Mouse (Mus musculus) forebrain, embryonic 12.5 days (tissue): Measurements from ENCODE around the gene Stat1. TPM values are rescaled to one million over a fixed set of nuclear protein-coding genes. Genes with fewer than 3 reads are reported as not detected.

Source experiments
- ATAC-seq: fragments of 200-750 bp; cut with Nextera tagmentation; 2 replicates; pipeline ENCODE4 v1.8.0; 2017; ENCODE audit warnings: moderate TSS enrichment; ENCODE audit not compliant: low FRiP score
- H3K27ac ChIP-seq: fragments of 300-500 bp; sonication (generic); 2 replicates; pipeline ENCODE4 v1.5.1; 2016; ENCODE audit warnings: mild to moderate bottlenecking
- H3K27me3 ChIP-seq: fragments of 300-500 bp; sonication (generic); 2 replicates; pipeline ENCODE4 v1.6.1; 2016; ENCODE audit warnings: mild to moderate bottlenecking
- H3K36me3 ChIP-seq: fragments of 300-500 bp; sonication (generic); replicated peaks from 2 replicates; pipeline ENCODE4 v1.6.1; 2016; ENCODE audit warnings: mild to moderate bottlenecking
- H3K4me1 ChIP-seq: fragments of 300-500 bp; sonication (generic); 2 replicates; pipeline ENCODE4 v1.6.1; 2016
- H3K4me2 ChIP-seq: fragments of 300-500 bp; sonication (generic); 2 replicates; pipeline ENCODE4 v1.6.1; 2016; ENCODE audit warnings: mild to moderate bottlenecking, moderate library complexity
- H3K4me3 ChIP-seq: fragments of 300-500 bp; sonication (generic); replicated peaks from 2 replicates; pipeline ENCODE4 v1.5.1; 2016; ENCODE audit warnings: mild to moderate bottlenecking
- H3K9ac ChIP-seq: fragments of 300-500 bp; sonication (generic); 2 replicates; pipeline ENCODE4 v1.6.1; 2016; ENCODE audit warnings: mild to moderate bottlenecking
- H3K9me3 ChIP-seq: fragments of 300-500 bp; sonication (generic); 2 replicates; pipeline ENCODE4 v1.6.1; 2016
- WGBS: fragments of 180-500 bp; shearing (Covaris S2); methylation state at CpG from one replicate; pipeline ENCODE4 v1.1.7; 2016; 5-methylcytosine and 5-hydroxymethylcytosine counted together
- polyA plus RNA-seq: library from polyadenylated mRNA; unstranded; fragments of >200 nt; fragmentation: Nextera tagmentation; extraction: Ambion mirVana; gene quantifications from 2 replicates; pipeline ENCODE4 v1.2.1, GENCODE M21; 2016

Gene Stat1
- polyA plus RNA-seq, 1 experiment from 2014 or later = 15.4 TPM

DNA sequence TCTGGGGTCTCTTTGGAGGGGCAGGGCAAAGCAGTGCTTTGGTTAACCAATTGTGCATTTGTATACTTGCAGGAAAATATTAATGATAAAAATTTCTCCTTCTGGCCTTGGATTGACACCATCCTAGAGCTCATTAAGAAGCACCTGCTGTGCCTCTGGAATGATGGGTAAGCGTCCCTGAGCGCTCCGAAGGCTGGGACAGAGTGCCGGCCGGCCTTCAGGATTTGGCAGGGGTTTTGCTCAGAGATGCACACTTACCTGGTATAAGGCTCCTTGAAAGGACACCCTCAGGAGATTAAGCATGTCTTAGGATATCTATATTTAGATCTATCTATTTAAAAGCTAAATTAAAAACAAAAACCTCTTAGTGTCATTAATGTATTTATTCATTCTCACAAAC lies 31.9 kb downstream of the Stat1 start:
- Histone ChIP-seq H3K36me3 (no peaks in the 10 kb centered on the region), H3K4me2 (no peak overlapping the region), H3K9me3 (no peaks in the 10 kb centered on the region), H3K9ac (no peak overlapping the region), H3K4me3 (no peak overlapping the region), H3K27me3 (no peaks in the 10 kb centered on the region), H3K4me1 (peaks cover 8% of the 10 kb centered on the region), H3K27ac (no peak overlapping the region)
- WGBS = 90% methylated on average over 5 of the region's 5 CpGs
- no peak for ATAC-seq

DNA sequence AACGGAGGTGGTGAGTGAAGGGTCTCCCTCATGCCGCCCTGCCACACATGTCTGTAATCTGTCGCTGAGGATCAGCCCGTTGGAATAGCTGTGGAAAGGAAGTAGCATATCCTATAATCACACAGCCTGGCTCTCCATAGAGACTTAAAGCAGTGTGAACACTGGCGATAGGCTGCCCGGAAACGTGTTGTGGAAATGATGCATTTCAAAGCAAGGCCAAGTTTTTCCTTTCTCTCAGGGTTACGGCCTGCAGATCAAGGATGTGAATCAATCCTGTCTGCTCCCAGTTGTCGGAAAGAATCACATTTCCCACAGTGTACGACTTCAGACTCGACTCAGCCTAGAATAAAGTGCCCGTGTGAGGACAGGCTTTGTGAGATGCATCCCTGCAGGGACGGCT lies 33.1 kb downstream of the Stat1 start:
- Histone ChIP-seq H3K36me3 (no peaks in the 10 kb centered on the region), H3K9me3 (no peaks in the 10 kb centered on the region), H3K27ac (no peak overlapping the region), H3K4me3 (no peak overlapping the region), H3K27me3 (no peaks in the 10 kb centered on the region), H3K9ac (no peak overlapping the region), H3K4me1 (peaks cover 5% of the 10 kb centered on the region; the same call in 1 of the 2 replicates), H3K4me2 (no peak overlapping the region)
- ATAC-seq = no peak
- WGBS = 74% methylated on average over 13 of the region's 13 CpGs

DNA sequence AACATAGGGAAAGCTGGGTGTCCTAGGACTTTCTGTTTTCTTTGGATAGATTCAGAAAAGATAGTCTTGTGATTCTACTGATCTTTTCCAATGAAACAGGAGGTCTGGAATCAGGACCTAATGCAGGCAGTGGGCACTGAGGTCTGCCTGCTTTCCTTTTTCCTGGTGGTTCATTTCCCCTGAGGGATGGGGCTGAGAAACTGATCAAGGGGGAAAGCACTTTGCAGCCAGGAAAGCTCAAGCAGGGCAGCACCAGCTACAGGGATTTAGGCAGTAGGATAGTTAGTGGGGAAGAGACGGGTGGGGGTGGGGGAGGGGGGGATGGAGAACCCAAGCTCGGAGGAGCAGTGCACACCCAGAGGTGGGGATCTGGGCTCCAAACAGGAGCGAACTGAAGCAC lies 33.7 kb downstream of the Stat1 start:
- H3K4me3 ChIP-seq = no peak overlapping the region
- H3K4me2 ChIP-seq = no peak overlapping the region
- H3K9ac ChIP-seq = no peak overlapping the region
- WGBS = 19% methylated on average over 3 of the region's 3 CpGs
- no peaks in the 10 kb centered on the region for H3K27me3 ChIP-seq
- H3K4me1 ChIP-seq = peaks cover 5% of the 10 kb centered on the region; the same call in 1 of the 2 replicates
- no peaks in the 10 kb centered on the region for H3K36me3 ChIP-seq
- no peaks in the 10 kb centered on the region for H3K9me3 ChIP-seq
- no peak overlapping the region for H3K27ac ChIP-seq
- ATAC-seq = no peak

DNA sequence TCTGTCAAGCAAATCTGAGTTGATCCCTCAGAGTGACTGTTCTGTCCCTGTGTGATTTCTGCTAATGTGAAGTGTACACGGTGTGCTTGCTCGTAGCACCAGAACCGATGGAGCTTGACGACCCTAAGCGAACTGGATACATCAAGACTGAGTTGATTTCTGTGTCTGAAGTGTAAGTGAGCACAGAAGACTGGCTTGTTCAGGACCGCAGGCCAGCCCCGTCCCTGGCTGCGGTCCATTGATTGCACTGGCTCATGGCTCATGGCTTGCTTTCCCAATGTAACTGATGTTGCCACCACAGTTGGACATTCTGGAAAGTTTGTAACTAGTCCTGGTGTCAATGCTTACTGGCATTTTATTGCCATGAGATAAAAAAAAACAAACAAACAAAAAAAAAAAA lies 35.6 kb downstream of the Stat1 start:
- H3K27me3 ChIP-seq = no peaks in the 10 kb centered on the region
- H3K9ac ChIP-seq = no peak overlapping the region
- no peaks in the 10 kb centered on the region for H3K36me3 ChIP-seq
- H3K9me3 ChIP-seq = no peaks in the 10 kb centered on the region
- 96% methylated on average over 8 of the region's 8 CpGs for WGBS
- H3K4me3 ChIP-seq = no peak overlapping the region
- H3K4me2 ChIP-seq = no peak overlapping the region
- peaks cover 5% of the 10 kb centered on the region; the same call in 1 of the 2 replicates for H3K4me1 ChIP-seq
- H3K27ac ChIP-seq = no peak overlapping the region
- no peak for ATAC-seq

DNA sequence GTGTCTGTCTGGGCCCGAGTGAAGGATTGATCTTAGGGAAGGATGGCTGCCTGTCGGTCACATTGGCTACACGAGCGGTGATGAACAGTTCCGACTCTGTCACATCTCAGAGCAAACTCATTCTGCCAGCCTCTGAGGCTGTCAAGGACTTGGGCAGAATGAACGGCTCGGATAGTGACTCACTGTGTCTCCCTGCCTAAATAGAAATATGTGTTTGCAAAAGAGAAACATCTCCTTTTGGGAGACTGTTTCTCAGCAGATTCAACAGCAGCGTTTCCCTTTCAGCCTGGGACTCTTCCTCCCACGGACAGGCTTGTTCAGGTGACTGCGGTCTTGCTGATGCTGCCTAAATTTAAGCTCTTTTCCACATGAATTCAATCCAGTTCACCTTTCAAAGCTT lies 37.1 kb downstream of the Stat1 start:
- Histone ChIP-seq H3K9ac (no peak overlapping the region), H3K4me1 (no peaks in the 10 kb centered on the region), H3K4me3 (no peak overlapping the region), H3K27ac (no peak overlapping the region), H3K9me3 (no peaks in the 10 kb centered on the region), H3K27me3 (no peaks in the 10 kb centered on the region), H3K4me2 (no peak overlapping the region), H3K36me3 (no peaks in the 10 kb centered on the region)
- no peak for ATAC-seq
- WGBS = 92% methylated on average over 10 of the region's 10 CpGs

DNA sequence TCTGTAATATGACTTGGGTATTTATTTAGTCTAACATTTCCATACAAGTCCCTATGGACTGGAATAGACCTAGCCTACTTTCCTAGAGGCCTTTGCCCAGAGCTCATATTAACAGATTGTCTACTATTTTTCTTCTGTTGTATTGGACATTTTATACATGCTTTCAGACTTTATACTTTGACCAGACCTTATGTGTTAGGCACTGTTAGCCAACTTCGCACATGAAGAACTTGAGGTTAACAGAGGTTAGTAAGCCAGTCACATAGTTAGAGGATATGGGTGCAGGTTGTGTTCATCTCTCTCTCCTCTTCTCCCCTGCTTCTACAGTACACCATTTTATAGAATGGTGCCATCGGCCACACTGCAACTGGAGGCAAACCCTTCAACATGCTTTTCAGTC lies 38.8 kb downstream of the Stat1 start:
- Histone ChIP-seq H3K36me3 (no peaks in the 10 kb centered on the region), H3K4me2 (no peak overlapping the region), H3K4me3 (no peak overlapping the region), H3K9me3 (no peaks in the 10 kb centered on the region), H3K27ac (no peak overlapping the region), H3K4me1 (no peaks in the 10 kb centered on the region), H3K27me3 (no peaks in the 10 kb centered on the region), H3K9ac (no peak overlapping the region)
- 96% methylated on average over 2 of the region's 2 CpGs for WGBS
- ATAC-seq = no peak

DNA sequence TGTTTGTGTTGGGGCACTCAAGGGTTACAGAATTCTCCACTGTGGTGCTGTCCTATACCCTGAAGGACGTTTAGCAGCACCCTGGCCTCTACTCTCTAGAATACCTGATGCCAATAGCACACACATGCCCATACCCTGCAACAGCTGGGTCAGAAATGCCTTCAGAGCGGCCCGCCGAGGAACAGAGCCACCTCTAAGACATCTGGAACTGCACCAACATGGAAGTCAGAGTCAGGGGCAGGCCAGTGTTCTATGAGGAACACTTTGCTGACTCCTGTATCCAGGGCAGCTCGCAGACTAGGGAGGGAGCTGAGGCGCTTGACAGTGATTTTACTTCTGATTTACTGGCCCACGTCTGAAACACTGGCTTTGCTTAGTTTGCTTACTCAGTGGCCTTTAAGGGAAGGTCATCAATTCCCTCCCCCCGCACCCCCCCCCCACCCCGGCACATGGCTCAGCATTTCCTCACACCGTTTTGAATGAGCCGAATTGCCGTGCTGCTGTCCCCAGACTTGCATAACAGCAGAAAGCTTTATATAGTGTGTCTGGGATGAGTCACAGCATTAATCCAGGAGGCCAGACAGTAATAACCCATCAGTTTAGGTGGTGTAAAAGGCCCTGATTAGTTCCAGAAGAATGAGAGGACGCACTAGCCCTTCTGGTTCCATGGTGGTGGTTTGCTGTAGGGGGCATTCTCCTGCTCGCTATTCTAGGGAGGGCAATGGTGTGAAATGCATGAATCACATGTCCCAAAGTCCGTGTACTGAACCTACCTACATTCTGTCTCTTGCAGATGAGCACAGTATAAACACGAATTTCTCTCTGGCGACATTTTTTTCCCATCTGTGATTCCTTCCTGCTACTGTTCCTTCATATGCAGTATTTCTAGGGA lies 39.5 kb downstream of the Stat1 start:
- 88% methylated on average over 17 of the region's 17 CpGs for WGBS
- Histone ChIP-seq H3K9me3 (no peaks in the 10 kb centered on the region), H3K9ac (no peak overlapping the region), H3K36me3 (no peaks in the 10 kb centered on the region), H3K27ac (no peak overlapping the region), H3K4me1 (no peaks in the 10 kb centered on the region), H3K4me2 (no peak overlapping the region), H3K27me3 (no peaks in the 10 kb centered on the region), H3K4me3 (no peak overlapping the region)
- no peak for ATAC-seq

DNA sequence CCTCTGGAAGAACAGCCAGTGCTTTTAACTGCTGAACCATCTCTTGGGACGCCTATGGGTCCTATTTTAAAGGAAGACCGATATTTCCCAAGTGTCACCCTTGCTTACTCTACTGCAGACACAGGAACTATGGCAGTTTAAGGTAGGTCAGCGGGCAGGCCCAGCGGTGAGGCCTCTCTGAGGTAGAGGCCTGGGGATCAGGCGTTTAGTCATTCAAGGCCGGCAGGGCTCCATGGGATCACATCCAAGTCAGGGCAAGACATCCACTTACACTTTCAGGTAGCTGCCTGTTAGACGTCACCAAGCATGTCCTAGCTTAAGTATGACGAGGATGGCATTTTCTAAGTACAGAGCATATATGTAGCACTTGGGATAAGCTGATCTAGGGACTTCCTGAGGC lies 41.9 kb downstream of the Stat1 start:
- no peaks in the 10 kb centered on the region for H3K4me1 ChIP-seq
- no peak overlapping the region for H3K4me3 ChIP-seq
- no peak for ATAC-seq
- H3K9me3 ChIP-seq = no peaks in the 10 kb centered on the region
- H3K27me3 ChIP-seq = no peaks in the 10 kb centered on the region
- WGBS = 86% methylated on average over 8 of the region's 8 CpGs
- no peak overlapping the region for H3K4me2 ChIP-seq
- no peak overlapping the region for H3K9ac ChIP-seq
- no peak overlapping the region for H3K27ac ChIP-seq
- no peaks in the 10 kb centered on the region for H3K36me3 ChIP-seq

DNA sequence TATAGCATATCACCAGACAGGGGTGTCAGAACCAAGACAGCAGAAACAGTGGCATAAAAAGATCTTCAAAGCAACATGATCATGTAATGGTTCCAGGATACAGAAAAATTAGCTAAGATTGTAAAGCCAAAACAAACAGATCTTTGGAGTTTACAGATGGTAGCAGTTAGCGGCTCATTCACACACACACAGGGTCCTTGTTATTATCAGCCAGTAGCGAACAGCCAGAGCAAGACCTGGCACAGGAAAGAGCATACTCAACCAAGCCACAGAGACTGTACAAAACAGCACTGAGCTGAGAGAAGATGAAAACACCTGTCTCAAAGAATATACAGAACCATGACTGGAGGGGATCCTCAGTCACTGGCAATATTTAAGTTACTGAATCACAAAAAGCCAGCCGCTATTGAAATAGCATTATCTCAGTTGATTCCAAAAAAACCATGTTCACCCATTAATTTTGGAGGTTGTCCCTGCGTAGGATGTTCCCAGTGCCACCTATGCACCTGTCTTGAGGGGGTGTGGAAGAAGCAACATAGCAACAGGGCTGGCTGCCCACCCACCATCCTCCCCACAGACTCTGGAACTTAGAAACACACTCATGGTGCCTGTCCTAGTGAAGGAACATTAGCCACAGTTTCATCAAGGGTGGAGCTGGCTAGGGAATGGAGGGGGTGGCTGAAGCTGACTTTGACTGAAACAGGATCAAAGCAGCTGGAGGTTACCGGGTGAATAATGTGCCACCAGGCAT lies 44.6 kb downstream of the Stat1 start:
- H3K27me3 ChIP-seq = no peaks in the 10 kb centered on the region
- no peak overlapping the region for H3K9ac ChIP-seq
- no peak for ATAC-seq
- no peak overlapping the region for H3K27ac ChIP-seq
- H3K4me3 ChIP-seq = no peak overlapping the region
- no peaks in the 10 kb centered on the region for H3K36me3 ChIP-seq
- no peaks in the 10 kb centered on the region for H3K9me3 ChIP-seq
- H3K4me2 ChIP-seq = no peak overlapping the region
- H3K4me1 ChIP-seq = no peaks in the 10 kb centered on the region
- 96% methylated on average over 5 of the region's 5 CpGs for WGBS

DNA sequence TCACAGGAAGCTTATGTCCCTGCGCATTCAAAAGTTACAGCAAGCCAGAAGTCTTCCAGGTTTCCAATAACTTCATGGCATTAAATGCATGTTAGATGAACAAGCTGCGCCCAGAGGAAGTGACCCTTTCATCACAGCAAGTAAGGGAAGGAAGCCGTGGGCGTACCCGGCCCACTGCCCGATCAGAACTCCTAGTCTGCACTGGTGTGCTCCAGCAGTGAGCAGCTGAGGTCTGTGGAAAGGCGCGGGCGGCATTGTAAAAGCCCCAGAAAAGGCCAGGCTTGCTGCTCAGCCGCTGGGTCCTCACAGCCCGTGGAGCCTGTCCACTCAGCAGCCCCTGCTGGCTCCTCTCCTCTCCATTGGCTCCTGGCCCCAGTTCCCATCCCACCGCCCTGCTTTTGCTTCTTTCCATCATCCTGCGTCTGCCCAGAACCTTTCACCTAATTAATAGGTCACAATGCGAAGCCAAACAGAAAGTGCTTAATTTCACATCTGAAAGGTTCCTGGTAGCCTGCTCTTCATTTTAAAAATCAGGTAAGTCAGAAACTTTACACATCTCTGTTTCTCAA lies 47.5 kb downstream of the Stat1 start:
- no peak overlapping the region for H3K27ac ChIP-seq
- H3K36me3 ChIP-seq = no peaks in the 10 kb centered on the region
- H3K27me3 ChIP-seq = no peaks in the 10 kb centered on the region
- 70% methylated on average over 14 of the region's 14 CpGs for WGBS
- H3K4me2 ChIP-seq = no peak overlapping the region
- no peaks in the 10 kb centered on the region for H3K9me3 ChIP-seq
- H3K9ac ChIP-seq = no peak overlapping the region
- H3K4me1 ChIP-seq = no peaks in the 10 kb centered on the region
- no peak overlapping the region for H3K4me3 ChIP-seq
- no peak for ATAC-seq

DNA sequence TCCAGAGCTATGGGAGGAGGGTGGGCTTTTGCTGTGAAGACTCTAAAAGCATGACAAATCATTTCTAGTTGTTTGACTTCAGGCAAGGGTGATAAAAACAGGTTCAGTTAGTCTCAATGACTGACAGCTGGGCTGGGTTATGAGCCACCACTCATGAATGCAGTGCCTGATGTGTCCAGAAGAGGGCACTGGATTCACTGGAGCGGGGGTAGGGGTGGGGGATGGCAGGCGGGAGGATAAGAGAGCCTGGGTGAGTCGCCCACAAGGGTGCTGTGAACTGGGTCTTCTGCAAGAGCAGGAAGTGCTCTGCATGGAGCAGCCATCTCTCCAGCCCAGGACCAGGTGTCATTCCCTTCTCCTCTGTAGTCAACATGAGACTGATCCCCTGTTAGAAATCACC lies 50.8 kb downstream of the Stat1 start:
- ATAC-seq = 0 out of 2 replicates have a peak, but pooled peaks have one; percentile 46
- WGBS = 9% methylated on average over 3 of the region's 3 CpGs

DNA sequence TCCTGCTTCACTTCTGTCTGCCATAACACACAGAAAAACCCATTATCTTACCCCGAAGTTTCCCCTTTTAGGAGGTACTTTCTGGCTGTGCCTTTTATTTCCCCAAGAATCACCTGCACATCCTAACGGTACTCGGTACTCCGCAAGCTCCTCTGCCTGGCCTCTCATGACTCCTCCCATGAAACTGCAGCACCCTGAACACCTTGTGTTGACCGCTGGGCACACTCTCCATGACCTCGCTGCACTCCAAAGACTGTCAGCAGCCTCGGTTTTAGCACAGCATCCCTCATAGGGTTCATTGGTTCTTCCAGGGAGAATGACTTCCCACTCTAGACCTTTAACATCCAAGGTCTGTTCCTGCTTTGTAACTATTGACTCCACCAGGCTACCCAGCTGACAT lies 51.5 kb downstream of the Stat1 start:
- no peak for ATAC-seq
- Histone ChIP-seq H3K4me3 (no peak overlapping the region), H3K9me3 (no peaks in the 10 kb centered on the region), H3K9ac (no peak overlapping the region), H3K27me3 (no peaks in the 10 kb centered on the region), H3K4me1 (no peaks in the 10 kb centered on the region), H3K4me2 (no peak overlapping the region), H3K36me3 (no peaks in the 10 kb centered on the region), H3K27ac (no peak overlapping the region)
- WGBS = 80% methylated on average over 7 of the region's 7 CpGs

More for the DNA sequence above, 50.8 kb downstream of the Stat1 start:
- no peak overlapping the region for H3K4me2 ChIP-seq
- H3K4me1 ChIP-seq = no peaks in the 10 kb centered on the region
- no peak overlapping the region for H3K4me3 ChIP-seq
- H3K9ac ChIP-seq = no peak overlapping the region
- H3K27ac ChIP-seq = no peak overlapping the region
- H3K9me3 ChIP-seq = no peaks in the 10 kb centered on the region
- H3K27me3 ChIP-seq = no peaks in the 10 kb centered on the region
- no peaks in the 10 kb centered on the region for H3K36me3 ChIP-seq
